Mouse (Mus musculus) heart, adult 2 months (tissue): ENCODE data around the gene Anapc11. TPM values are rescaled to one million over a fixed set of nuclear protein-coding genes. Genes with fewer than 3 reads are reported as not detected.
"Not testable (repeated sequence)": the region's sequence is repeated elsewhere in the genome, so short reads cannot be mapped to it uniquely, and the experiment has no call there.

ENCODE experiments used
- DNase-seq, 2 experiments: peaks; one replicate each; pipeline ENCODE4 v3.0.0; 2021
- H3K27ac ChIP-seq: fragments of 200-600 bp; 2 replicates; pipeline ENCODE4 v1.8.1; 2022
- H3K27me3 ChIP-seq: fragments of 200-500 bp; 2 replicates; pipeline ENCODE4 v1.6.1; 2012; ENCODE audit warnings: mild to moderate bottlenecking, low read length, inconsistent platforms, mixed read lengths; ENCODE audit not compliant: control insufficient read depth, insufficient read depth
- H3K36me3 ChIP-seq: fragments of 200-500 bp; 2 replicates; pipeline ENCODE4 v1.6.1; 2012; ENCODE audit warnings: low read length, inconsistent platforms; ENCODE audit not compliant: control insufficient read depth, insufficient read depth
- H3K4me1 ChIP-seq: fragments of 200-500 bp; 2 replicates; pipeline ENCODE4 v1.6.1; 2011; ENCODE audit warnings: low read length; ENCODE audit not compliant: control insufficient read depth, insufficient read depth
- H3K4me3 ChIP-seq: fragments of 200-600 bp; 2 replicates; pipeline ENCODE4 v1.8.1; 2022
- H3K79me2 ChIP-seq: fragments of 200-500 bp; replicated peaks from 2 replicates; pipeline ENCODE4 v1.6.1; 2012; ENCODE audit warnings: mild to moderate bottlenecking, inconsistent platforms, low read length, moderate library complexity, mixed read lengths; ENCODE audit not compliant: control insufficient read depth, insufficient read depth
- H3K9ac ChIP-seq: fragments of 200-500 bp; 2 replicates; pipeline ENCODE4 v1.6.1; 2012; ENCODE audit warnings: low read depth, mild to moderate bottlenecking, control low read depth, inconsistent platforms, low read length, mixed read lengths
- CTCF ChIP-seq: fragments of 200-600 bp; IDR thresholded peaks from 2 replicates; pipeline ENCODE4 v1.8.1; 2022; ENCODE audit warnings: antibody characterized with exemption, mild to moderate bottlenecking, moderate library complexity
- EP300 ChIP-seq: fragments of 200-500 bp; IDR thresholded peaks from 2 replicates; pipeline ENCODE4 v1.6.1; 2011; ENCODE audit warnings: low read depth, low read length, control low read depth; ENCODE audit not compliant: insufficient read depth
- POLR2A ChIP-seq: fragments of 200-500 bp; IDR thresholded peaks from 2 replicates; pipeline ENCODE4 v1.6.1; 2011; ENCODE audit warnings: mild to moderate bottlenecking, low read depth, low read length, control low read depth; ENCODE audit not compliant: insufficient read depth
- WGBS: fragments of 180-500 bp; shearing (Covaris S2); methylation state at CpG from one replicate; pipeline ENCODE4 v1.1.7; 2018; 5-methylcytosine and 5-hydroxymethylcytosine counted together
- intact Hi-C: fragments of 180-260 bp; cut with DNase I; formaldehyde crosslinking; loops from one replicate; pipeline ENCODE4 v1.15.1; 2025
- polyA plus RNA-seq: library from polyadenylated mRNA; depleted of rRNA; stranded (reverse); fragments of >200 nt; gene quantifications from 2 replicates; pipeline ENCODE4 v1.2.3, GENCODE M21; 2012
- total RNA-seq, 2 experiments: library from RNA; stranded (reverse); gene quantifications; 2 replicates each; pipeline ENCODE4 v1.2.3; 2021

The Anapc11 gene
- total and polyA plus RNA-seq, 3 experiments = 79.9 to 105 (median 89.0) TPM

DNA sequence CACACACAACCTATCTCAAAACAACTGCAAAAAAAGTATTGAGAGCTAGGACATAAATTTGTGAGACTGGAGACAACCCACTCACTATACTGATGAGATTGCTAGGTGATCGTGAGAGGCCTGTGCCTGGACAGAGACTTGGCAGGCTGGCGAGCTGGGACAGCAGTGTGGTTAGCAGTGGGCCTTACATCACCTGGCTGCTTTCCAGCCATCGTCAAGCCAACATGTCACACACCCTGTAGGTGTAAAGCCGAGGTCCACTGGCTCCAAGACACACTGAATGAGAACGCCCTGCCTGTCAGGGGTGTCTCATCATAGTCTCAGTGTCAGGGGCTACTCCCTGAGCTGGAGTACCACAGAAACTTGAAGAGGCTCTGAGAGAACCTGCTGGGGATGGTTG lies 45.5 kb upstream of the Anapc11 start:
- Histone ChIP-seq H3K4me1 (peaks cover 14% of the 10 kb centered on the region), H3K27ac (no peak overlapping the region), H3K36me3 (no peaks in the 10 kb centered on the region), H3K4me3 (no peak overlapping the region), H3K27me3 (no peaks in the 10 kb centered on the region), H3K9ac (no peak overlapping the region), H3K79me2 (no peaks in the 10 kb centered on the region)
- intact Hi-C loops = no loop called here
- no peak for DNase-seq
- TF ChIP-seq EP300 (no peak), POLR2A (no peak), CTCF (no peak)
- 50% methylated on average over 5 of the region's 5 CpGs for WGBS

DNA sequence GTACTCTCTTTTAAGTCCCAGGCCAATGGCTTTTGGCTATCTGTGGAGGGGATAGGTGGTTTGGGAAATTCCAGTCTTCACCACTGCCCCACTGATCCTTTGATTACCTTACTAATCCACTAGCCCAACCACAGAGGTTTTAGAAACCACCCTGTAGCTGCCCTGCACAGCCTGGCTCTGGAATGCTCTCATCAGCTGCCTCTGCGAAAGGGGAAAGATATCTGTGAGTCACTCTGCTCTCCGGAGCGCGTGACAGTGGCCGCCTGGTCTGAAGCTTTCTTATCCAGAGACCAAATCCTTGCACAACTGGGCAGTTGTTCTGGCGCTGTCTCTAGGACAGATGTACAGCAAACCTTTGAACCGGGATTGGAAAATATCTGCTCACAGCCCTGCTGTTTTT lies 43.4 kb upstream of the Anapc11 start:
- Histone ChIP-seq H3K4me3 (no peak overlapping the region), H3K4me1 (peaks cover 7% of the 10 kb centered on the region; the same call in 1 of the 2 replicates), H3K9ac (no peak overlapping the region), H3K36me3 (no peaks in the 10 kb centered on the region), H3K27me3 (no peaks in the 10 kb centered on the region), H3K27ac (peak overlapping the region; percentile 67), H3K79me2 (no peaks in the 10 kb centered on the region)
- no peak; the same call in 1 of the 2 replicates for TF ChIP-seq POLR2A
- 0 out of 2 replicates have a peak, but pooled peaks have one; percentile 36 for TF ChIP-seq EP300
- no peak for TF ChIP-seq CTCF
- intact Hi-C loops = no loop called here
- WGBS = 24% methylated on average over 7 of the region's 7 CpGs
- DNase-seq = peak in 1 of 2 experiments; percentile 67

DNA sequence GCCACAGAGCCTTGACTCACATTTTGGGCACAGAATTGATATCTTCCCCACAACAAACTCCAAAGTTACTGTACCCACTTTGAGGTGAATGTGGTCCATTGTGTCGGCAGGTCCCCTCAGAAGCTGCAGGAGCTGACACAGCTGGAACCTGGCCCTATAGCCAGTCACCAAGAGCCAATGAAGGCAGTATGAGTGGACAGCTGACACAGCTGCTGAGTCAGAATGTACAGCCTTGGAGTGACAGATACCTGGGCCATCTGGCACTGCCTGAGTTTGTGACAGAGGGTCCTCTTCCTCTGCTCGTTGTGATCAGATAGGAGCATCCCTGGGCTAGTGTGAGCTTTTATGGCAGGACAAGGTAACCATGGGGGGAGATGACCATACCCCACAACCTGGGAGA lies 43.0 kb upstream of the Anapc11 start:
- no peak for TF ChIP-seq CTCF
- no peak for TF ChIP-seq EP300
- no peak for TF ChIP-seq POLR2A
- Histone ChIP-seq H3K27me3 (no peaks in the 10 kb centered on the region), H3K36me3 (no peaks in the 10 kb centered on the region), H3K79me2 (no peaks in the 10 kb centered on the region), H3K9ac (no peak overlapping the region), H3K4me1 (peaks cover 5% of the 10 kb centered on the region; the same call in 1 of the 2 replicates), H3K4me3 (no peak overlapping the region), H3K27ac (peak overlapping the region; percentile 67)
- intact Hi-C loops = no loop called here
- no peak for DNase-seq
- WGBS = 37% methylated on average over 2 of the region's 2 CpGs

DNA sequence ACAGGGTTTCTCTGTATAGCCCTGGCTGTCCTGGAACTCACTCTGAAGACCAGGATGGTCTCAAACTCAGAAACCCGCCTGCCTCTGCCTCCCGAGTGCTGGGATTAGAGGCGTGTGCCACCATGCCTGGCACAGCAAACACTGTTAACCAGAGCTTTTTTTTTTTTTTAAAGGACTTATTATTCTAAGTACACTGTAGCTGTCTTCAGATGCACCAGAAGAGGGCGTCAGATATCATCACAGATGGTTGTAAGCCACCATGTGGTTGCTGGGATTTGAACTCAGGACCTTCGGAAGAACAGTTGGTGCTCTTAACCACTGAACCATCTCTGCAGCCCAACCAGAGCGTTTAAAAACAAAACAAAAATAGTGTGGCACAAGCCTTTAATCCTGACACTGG lies 39.4 kb upstream of the Anapc11 start:
- H3K27me3 ChIP-seq, H3K36me3 ChIP-seq, intact Hi-C loops: not testable (repeated sequence)

DNA sequence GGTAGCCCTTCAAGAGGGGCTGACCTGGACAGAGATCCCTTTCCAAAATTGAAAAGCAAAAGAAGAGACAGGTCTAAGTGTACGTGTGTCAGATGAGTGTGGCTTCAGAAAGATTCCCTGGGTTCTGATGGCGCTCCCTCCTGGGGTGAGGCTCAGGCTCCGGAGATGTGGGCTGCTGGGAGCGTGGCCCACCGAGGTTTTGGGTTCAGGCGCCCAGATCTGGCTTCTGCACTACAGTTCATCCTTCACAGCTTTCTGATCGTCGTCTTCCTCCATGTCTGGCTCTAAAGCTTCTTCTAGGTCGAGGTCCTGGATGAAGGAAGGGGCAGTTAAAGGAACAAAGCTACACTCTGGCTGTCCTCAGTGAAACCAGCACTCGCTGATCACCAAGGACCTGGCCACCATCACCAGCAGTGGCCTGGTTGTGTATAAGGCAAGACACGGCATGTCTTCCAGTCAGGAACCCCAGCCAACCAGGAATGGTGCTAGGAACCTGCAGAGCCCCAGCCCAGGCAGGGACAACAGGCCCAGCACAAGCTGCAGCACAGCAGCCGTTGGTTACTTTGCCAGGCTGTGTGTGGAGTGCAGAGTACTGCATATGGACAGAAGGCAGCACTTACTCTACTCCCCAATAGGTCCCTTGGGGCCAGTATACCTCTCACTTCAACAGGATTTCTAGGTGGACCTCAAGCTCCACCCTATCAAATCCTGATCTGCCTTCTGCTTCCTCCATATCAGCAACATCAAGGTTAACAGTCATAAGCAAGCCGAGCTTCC lies 37.1 kb upstream of the Anapc11 start:
- TF ChIP-seq EP300 (no peak), CTCF (no peak), POLR2A (no peak)
- Histone ChIP-seq H3K27me3 (no peaks in the 10 kb centered on the region), H3K36me3 (no peaks in the 10 kb centered on the region), H3K79me2 (no peaks in the 10 kb centered on the region), H3K27ac (no peak overlapping the region), H3K4me1 (no peaks in the 10 kb centered on the region), H3K9ac (no peak overlapping the region), H3K4me3 (no peak overlapping the region)
- WGBS = 91% methylated on average over 13 of the region's 13 CpGs
- intact Hi-C loops = no loop called here
- DNase-seq = no peak

More for the DNA sequence above, 39.4 kb upstream of the Anapc11 start:
- not testable (repeated sequence) for H3K79me2 ChIP-seq, H3K4me1 ChIP-seq, H3K27ac ChIP-seq, H3K9ac ChIP-seq, H3K4me3 ChIP-seq, DNase-seq
- 93% methylated on average over 6 of the region's 6 CpGs for WGBS

DNA sequence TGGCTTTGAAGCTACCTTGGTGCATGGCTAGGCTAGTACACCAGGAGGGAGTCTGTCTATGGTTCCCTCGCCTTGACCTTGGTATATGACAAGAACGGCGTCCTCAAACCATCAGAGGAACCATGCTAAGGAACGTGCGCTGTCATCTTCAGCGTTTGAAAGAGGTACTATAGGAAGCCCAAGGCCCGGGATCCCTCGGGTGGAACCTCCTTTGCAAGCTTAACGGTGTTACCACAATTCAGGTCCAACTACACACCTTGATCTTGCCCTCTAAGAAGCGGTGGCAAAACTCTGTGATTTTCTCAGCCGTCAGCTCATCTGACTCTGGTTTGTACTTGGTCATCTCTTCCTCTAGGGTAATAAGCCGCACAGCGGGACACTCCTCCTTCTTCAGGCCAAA lies 35.3 kb upstream of the Anapc11 start:
- Histone ChIP-seq H3K27ac (no peak overlapping the region), H3K9ac (no peak overlapping the region), H3K36me3 (no peaks in the 10 kb centered on the region), H3K27me3 (no peaks in the 10 kb centered on the region), H3K79me2 (no peaks in the 10 kb centered on the region; the same call in 1 of the 2 replicates), H3K4me3 (no peak overlapping the region), H3K4me1 (no peaks in the 10 kb centered on the region)
- 95% methylated on average over 13 of the region's 13 CpGs for WGBS
- intact Hi-C loops = no loop called here
- no peak for DNase-seq
- TF ChIP-seq CTCF (no peak), POLR2A (no peak), EP300 (no peak)
